Mouse (Mus musculus) lung, embryonic 14.5 days (tissue): ENCODE measurements around the gene Prss29. TPM values are rescaled to one million over a fixed set of nuclear protein-coding genes. Genes with fewer than 3 reads are reported as not detected.

Source experiments
- ATAC-seq: fragments of 200-750 bp; cut with Nextera tagmentation; 2 replicates; pipeline ENCODE4 v1.8.0; 2017; ENCODE audit warnings: mild to moderate bottlenecking, moderate TSS enrichment, moderate library complexity; ENCODE audit not compliant: insufficient read depth
- DNase-seq: peaks from one replicate; pipeline ENCODE4 v3.0.0-alpha.2; 2015
- H3K27ac ChIP-seq: fragments of 300-500 bp; sonication (generic); 2 replicates; pipeline ENCODE4 v1.5.1; 2014; ENCODE audit warnings: low read depth, mild to moderate bottlenecking, moderate library complexity
- H3K27me3 ChIP-seq: fragments of 300-500 bp; sonication (generic); 2 replicates; pipeline ENCODE4 v1.6.1; 2014; ENCODE audit warnings: low read length, control low read depth; ENCODE audit not compliant: insufficient read depth
- H3K36me3 ChIP-seq: fragments of 300-500 bp; sonication (generic); 2 replicates; pipeline ENCODE4 v1.6.1; 2014; ENCODE audit warnings: control low read depth; ENCODE audit not compliant: insufficient read depth
- H3K4me1 ChIP-seq: fragments of 300-500 bp; sonication (generic); 2 replicates; pipeline ENCODE4 v1.6.1; 2014; ENCODE audit warnings: antibody characterized with exemption, control low read depth; ENCODE audit not compliant: insufficient read depth
- H3K4me2 ChIP-seq: fragments of 300-500 bp; sonication (generic); 2 replicates; pipeline ENCODE4 v1.6.1; 2014; ENCODE audit warnings: mild to moderate bottlenecking
- H3K4me3 ChIP-seq: fragments of 300-500 bp; sonication (generic); 2 replicates; pipeline ENCODE4 v1.5.1; 2014; ENCODE audit warnings: low read depth, low read length
- H3K9ac ChIP-seq: fragments of 300-500 bp; sonication (generic); 2 replicates; pipeline ENCODE4 v1.6.1; 2014
- H3K9me3 ChIP-seq: fragments of 300-500 bp; sonication (generic); 2 replicates; pipeline ENCODE4 v1.6.1; 2016; ENCODE audit warnings: low read depth, low read length, control low read depth
- CTCF ChIP-seq: IDR thresholded peaks from 2 replicates; pipeline ENCODE4 v1.5.1; 2016; ENCODE audit warnings: antibody characterized with exemption, low read depth
- WGBS: fragments of 180-500 bp; shearing (Covaris S2); extraction: QIAGEN DNeasy Blood & Tissue Kit; methylation state at CpG from one replicate; pipeline ENCODE4 v1.1.7; 2014; 5-methylcytosine and 5-hydroxymethylcytosine counted together
- polyA plus RNA-seq: library from polyadenylated mRNA; unstranded; fragments of >200 nt; fragmentation: Nextera tagmentation; extraction: Ambion mirVana; gene quantifications from 2 replicates; pipeline ENCODE4 v1.2.1, GENCODE M21; 2014

Gene Prss29
- polyA plus RNA-seq, 1 experiment from 2014 or later: not detected

DNA sequence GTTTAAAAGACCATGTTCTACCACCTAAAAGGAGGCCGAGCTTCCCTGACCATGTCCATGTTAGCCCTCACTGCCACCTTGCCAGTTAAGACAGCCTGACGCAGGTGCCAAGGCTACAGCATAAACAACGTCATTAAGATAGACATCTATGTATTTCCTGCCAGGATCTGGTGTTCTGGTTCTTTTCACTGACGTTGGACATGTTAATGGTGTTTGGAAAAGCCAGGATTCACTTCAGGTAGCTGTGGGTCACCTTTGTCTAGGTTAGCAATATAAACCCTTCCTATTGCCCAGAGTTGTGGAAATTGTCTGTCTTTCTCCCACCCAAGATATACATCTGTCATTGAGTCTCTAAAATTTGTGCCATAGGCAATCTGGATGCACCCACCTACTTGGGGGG, 10.1 kb upstream of the Prss29 start, which contains the start of gene Prss28:
Prss28 (plus strand) TSS at position 301 of the 400 bp plus-strand sequence.
- Histone ChIP-seq H3K27me3 (no peaks in the 10 kb centered on the region), H3K36me3 (no peaks in the 10 kb centered on the region), H3K27ac (no peak within 1 kb of the TSS), H3K9ac (no peak within 1 kb of the TSS), H3K4me2 (no peak within 1 kb of the TSS), H3K4me3 (no peak within 1 kb of the TSS), H3K9me3 (no peaks in the 10 kb centered on the region), H3K4me1 (no peaks in the 10 kb centered on the region)
- 53% methylated on average over 4 of the region's 4 CpGs for WGBS
- DNase-seq: no peak
- no peak for ATAC-seq
- TF ChIP-seq CTCF: no peak

DNA sequence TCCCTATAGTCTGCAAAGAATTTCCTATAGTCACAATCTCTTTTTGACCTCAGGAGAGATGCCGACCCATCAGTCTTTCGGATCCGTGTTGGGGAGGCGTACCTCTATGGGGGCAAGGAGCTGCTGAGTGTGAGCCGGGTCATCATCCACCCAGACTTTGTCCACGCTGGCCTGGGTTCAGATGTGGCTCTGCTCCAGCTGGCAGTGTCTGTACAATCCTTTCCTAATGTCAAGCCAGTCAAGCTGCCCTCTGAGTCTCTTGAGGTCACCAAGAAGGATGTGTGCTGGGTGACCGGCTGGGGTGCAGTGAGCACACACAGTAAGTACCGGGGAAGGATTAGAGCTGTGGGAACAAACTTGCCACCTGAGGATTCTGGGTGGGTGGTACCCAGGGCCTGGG, 2.4 kb downstream of the Prss29 start:
- Histone ChIP-seq H3K36me3 (no peaks in the 10 kb centered on the region), H3K4me2 (no peak overlapping the region), H3K27me3 (no peaks in the 10 kb centered on the region), H3K9me3 (no peaks in the 10 kb centered on the region), H3K4me3 (no peak overlapping the region), H3K9ac (no peak overlapping the region), H3K27ac (no peak overlapping the region), H3K4me1 (no peaks in the 10 kb centered on the region)
- WGBS: 82% methylated on average over 8 of the region's 8 CpGs
- no peak for TF ChIP-seq CTCF
- DNase-seq (no peak), ATAC-seq (no peak)

DNA sequence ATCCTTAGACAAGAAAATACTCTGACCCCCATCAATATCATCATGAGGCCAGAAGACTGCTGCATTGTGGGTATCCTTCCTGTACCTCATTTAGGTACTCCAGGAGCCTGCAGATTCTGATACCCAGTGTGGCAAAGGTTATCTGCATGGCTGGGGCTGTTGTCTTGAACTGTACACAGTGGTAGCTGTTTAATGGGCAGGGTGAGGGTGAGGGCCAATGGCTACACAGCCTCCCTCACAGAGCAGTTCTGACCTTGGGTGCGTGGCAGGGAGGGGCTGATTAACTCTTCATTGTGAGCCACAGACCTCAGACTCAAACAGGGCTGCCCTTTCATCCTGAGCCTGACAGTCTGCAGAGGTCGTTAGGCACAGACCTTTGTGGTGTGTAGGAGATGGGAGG, 4.5 kb downstream of the Prss29 start:
- Histone ChIP-seq H3K9ac (no peak overlapping the region), H3K27ac (no peak overlapping the region), H3K4me3 (no peak overlapping the region), H3K36me3 (no peaks in the 10 kb centered on the region), H3K4me2 (no peak overlapping the region), H3K27me3 (no peaks in the 10 kb centered on the region), H3K4me1 (no peaks in the 10 kb centered on the region), H3K9me3 (no peaks in the 10 kb centered on the region)
- 14% methylated on average over 2 of the region's 2 CpGs for WGBS
- no peak for ATAC-seq
- TF ChIP-seq CTCF: no peak
- DNase-seq: no peak

DNA sequence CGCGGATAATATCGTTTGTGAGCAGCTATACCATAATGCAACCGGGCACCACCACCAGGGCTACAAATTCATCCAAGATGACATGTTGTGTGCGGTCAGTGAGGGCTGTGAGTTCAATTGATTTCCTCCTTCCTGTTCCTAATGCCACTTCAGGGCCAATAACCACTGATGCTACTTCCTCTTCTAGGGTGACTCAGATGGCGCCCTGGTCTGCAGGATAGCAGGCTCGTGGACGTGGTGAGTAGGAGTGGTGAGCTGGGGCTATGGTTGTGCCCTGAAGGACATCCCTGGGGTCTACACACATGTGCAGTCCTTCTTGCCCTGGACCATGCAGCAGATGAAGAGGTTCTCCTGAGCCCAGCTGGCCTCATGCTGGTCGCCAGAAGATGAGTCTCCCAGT, 13.9 kb downstream of the Prss29 start:
- 68% methylated on average over 9 of the region's 9 CpGs for WGBS
- DNase-seq: no peak

DNA sequence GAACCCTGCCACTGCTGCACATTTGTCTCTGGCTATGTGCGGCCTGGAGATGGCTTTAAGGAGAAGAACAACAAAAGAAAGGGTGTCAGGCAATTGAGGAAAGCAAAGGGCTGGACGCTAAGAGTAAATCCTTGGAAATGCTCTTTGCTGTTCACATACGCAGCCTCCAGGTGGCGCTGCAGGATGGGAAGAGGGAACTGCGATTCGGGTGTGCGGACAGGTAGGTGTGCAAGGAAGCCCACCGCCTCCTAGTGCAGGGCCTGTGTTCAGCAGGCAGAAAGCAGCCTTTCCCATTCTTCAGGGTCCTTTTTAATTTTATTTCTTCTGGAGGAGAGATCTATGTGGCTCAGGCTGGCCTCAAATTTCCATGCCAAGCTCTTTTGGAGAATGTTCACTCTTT, 15.5 kb downstream of the Prss29 start:
- peak; percentile 85 for DNase-seq
- TF ChIP-seq CTCF: peak; percentile 97
- 2% methylated on average over 8 of the region's 8 CpGs for WGBS

More for the DNA sequence above, 13.9 kb downstream of the Prss29 start:
- no peaks in the 10 kb centered on the region for H3K4me1 ChIP-seq
- no peak overlapping the region for H3K27ac ChIP-seq
- no peaks in the 10 kb centered on the region for H3K36me3 ChIP-seq
- H3K9ac ChIP-seq: no peak overlapping the region
- no peak overlapping the region for H3K4me2 ChIP-seq
- no peak overlapping the region for H3K4me3 ChIP-seq
- no peak for ATAC-seq
- H3K27me3 ChIP-seq: no peaks in the 10 kb centered on the region
- no peak for TF ChIP-seq CTCF
- H3K9me3 ChIP-seq: no peaks in the 10 kb centered on the region

DNA sequence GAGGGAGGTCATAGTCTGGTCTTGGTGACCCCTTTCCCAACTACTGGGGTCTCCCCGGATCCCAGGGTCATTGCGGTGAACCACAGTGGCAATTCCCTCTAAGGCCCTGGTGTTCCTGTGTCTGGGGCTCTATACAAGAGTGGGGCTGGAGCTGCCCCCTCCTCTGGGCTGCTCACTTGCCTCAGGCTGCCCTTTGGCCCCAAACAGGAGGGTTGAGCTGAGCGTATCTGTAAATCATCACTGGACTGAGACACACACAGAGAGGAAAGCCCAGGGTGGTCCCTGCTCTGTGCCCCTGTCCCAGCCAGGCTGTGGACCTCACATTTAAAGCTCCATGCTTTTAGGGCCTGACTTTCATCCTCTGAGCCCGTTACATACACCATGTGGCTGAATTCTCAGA, 19.8 kb downstream of the Prss29 start:
- no peak for ATAC-seq
- Histone ChIP-seq H3K4me3 (no peak overlapping the region), H3K9me3 (no peaks in the 10 kb centered on the region), H3K36me3 (no peaks in the 10 kb centered on the region), H3K4me1 (no peaks in the 10 kb centered on the region), H3K27ac (no peak overlapping the region), H3K9ac (no peak overlapping the region), H3K27me3 (no peaks in the 10 kb centered on the region), H3K4me2 (no peak overlapping the region)
- no peak for TF ChIP-seq CTCF
- WGBS: 73% methylated on average over 4 of the region's 4 CpGs
- no peak for DNase-seq

More for the DNA sequence above, 15.5 kb downstream of the Prss29 start:
- no peaks in the 10 kb centered on the region for H3K27me3 ChIP-seq
- H3K9ac ChIP-seq: no peak overlapping the region
- H3K4me2 ChIP-seq: no peak overlapping the region
- no peaks in the 10 kb centered on the region for H3K36me3 ChIP-seq
- H3K27ac ChIP-seq: no peak overlapping the region
- ATAC-seq: no peak
- H3K4me3 ChIP-seq: no peak overlapping the region
- no peaks in the 10 kb centered on the region for H3K9me3 ChIP-seq
- H3K4me1 ChIP-seq: no peaks in the 10 kb centered on the region

DNA sequence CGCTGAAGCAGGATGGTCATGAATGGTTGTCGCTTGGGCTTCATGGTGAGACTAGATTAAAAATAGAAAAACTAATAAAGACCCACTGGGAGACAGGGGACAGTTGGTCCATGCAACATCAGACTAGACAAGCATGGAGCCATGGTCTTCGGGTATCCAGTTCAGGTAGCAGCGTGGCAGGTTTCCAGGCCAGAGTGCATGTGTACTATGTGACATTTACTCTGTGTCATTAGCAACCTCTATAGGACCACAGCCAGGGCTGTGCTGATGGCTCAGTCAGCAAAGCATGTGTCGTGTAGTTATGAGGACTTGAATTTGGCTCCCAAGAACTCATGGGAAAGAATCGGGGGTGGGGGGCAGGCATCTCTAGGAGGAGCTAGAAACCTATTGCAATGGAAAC, 21.5 kb downstream of the Prss29 start:
- H3K4me3 ChIP-seq: no peak overlapping the region
- WGBS: 82% methylated on average over 6 of the region's 6 CpGs
- TF ChIP-seq CTCF: no peak
- H3K9ac ChIP-seq: no peak overlapping the region
- H3K9me3 ChIP-seq: no peaks in the 10 kb centered on the region
- no peaks in the 10 kb centered on the region for H3K36me3 ChIP-seq
- no peak for DNase-seq
- H3K27ac ChIP-seq: no peak overlapping the region
- H3K27me3 ChIP-seq: no peaks in the 10 kb centered on the region
- H3K4me2 ChIP-seq: no peak overlapping the region
- ATAC-seq: no peak
- no peaks in the 10 kb centered on the region for H3K4me1 ChIP-seq

DNA sequence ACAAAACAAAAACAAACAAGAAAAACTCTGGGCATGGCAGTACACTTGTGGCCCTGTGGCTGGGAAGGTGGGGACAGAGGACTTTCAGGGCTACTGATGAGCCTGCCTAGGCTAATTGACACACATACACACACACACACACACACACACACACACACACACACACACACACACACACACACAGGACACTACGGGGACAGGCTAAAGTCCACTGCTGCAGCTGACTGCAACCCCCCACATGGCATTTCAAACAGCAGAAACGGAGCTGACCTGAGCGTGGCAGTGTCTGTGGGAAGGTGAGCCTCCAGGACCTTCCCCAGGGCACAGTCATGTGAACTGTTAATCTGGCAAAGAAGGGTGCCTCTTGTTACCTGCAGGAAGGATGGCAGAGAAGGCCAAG, 23.0 kb downstream of the Prss29 start:
- WGBS: 22% methylated on average over 3 of the region's 3 CpGs
- Histone ChIP-seq H3K9me3 (no peaks in the 10 kb centered on the region), H3K4me1 (no peaks in the 10 kb centered on the region), H3K36me3 (no peaks in the 10 kb centered on the region), H3K27ac (no peak overlapping the region), H3K27me3 (no peaks in the 10 kb centered on the region), H3K4me3 (no peak overlapping the region), H3K9ac (no peak overlapping the region), H3K4me2 (no peak overlapping the region)
- DNase-seq (no peak), ATAC-seq (no peak)
- no peak for TF ChIP-seq CTCF
